Mouse (Mus musculus): ENCODE measurements at regions not wholly inside any gene's neighbourhood (a gene's known extent, or its start where the extent isn't known, plus 50 kb on each side); places are given as distances from the start of the nearest gene placed in this dataset.

- no peak for TF ChIP-seq CTCF (IDR thresholded peaks at IDR 0.05; ENCODE audit: low read depth, low read length)
- TF ChIP-seq POLR2A (IDR thresholded peaks at IDR 0.05; ENCODE audit: borderline replicate concordance, low read depth, low read length), result no peak
Measured at GRCm38 (mm10) chr11:19219476-19219875, 200.7 kb upstream of the Meis1 start.

Data from bone marrow macrophage, adult 2 months (primary cell).